Comparison of ENCODE assay signal across 29 mouse cellular contexts in genomic region chr12:104836230-104836629, GRCm38 (mm10). TPM values are rescaled to one million over a fixed set of nuclear protein-coding genes. Genes with fewer than 3 reads are reported as not detected.
DNase-seq lines count a peak whose midpoint lies in the region; ATAC-seq and TF ChIP-seq lines count a peak whose summit lies in the region.
"Had no signal": no experiment of that assay in that cellular context is flagged by ENCODE, and none has a peak within 500 bp of the region (broad histone marks: within the 10 kb centered on the region; RNA-seq: fewer than 3 reads in every experiment).

No protein-coding gene starts in this region.

- DNase-seq in left cerebral cortex, adult 2 months (ENCODE audit: extremely low spot score in 1 of 2, low spot score in 2 of 2) = no peak
- DNase-seq in left cerebral cortex, adult 8-10 months (ENCODE audit: low spot score in 2 of 2) = no peak
- no peak for DNase-seq in heart, adult 2 months
- no peak for DNase-seq in lung, postnatal 4 days
- DNase-seq: adrenal gland, postnatal 10 days; adrenal gland, postnatal 36 days; B cell, adult 2 months; cerebellum, adult 11 months; cerebellum, adult 2 months; cerebellum, adult 9-11 months; cerebellum, postnatal 25 days; gastrocnemius, postnatal 10 days; gastrocnemius, postnatal 36 days; heart, adult 11 months; heart, postnatal 10 days; heart, postnatal 36 days had no signal

- ATAC-seq in common myeloid progenitor, adult 5-6 weeks (replicated peaks; ENCODE audit: low read depth, poor library complexity, severe bottlenecking) = peak; percentile 53
- ATAC-seq in megakaryocyte, adult 5-6 weeks (ENCODE audit: poor library complexity, severe bottlenecking) = peak; percentile 81
- ATAC-seq in kidney, embryonic 15.5 days (replicated peaks; ENCODE audit: low FRiP score) = no peak
- ATAC-seq: forebrain, embryonic 16.5 days; Patski had no signal

- TF ChIP-seq CTCF in left cerebral cortex, adult 2 months (IDR thresholded peaks at IDR 0.05) = no peak
- TF ChIP-seq CTCF in heart, adult 2 months (IDR thresholded peaks at IDR 0.05) = no peak

- 93% methylated on average over 6 of the region's 6 CpGs for WGBS in kidney, embryonic 15.5 days
- WGBS in heart, adult 2 months = 88% methylated on average over 6 of the region's 6 CpGs

- H3K27ac ChIP-seq in left cerebral cortex, adult 2 months = peak overlapping the region; percentile 74; the same call in 1 of the 2 replicates
- no peak overlapping the region for H3K27ac ChIP-seq in kidney, embryonic 15.5 days
- H3K27ac ChIP-seq in heart, adult 2 months = no peak overlapping the region
- H3K27ac ChIP-seq: forebrain, embryonic 10.5 days; forebrain, embryonic 13.5 days; heart, embryonic 15.5 days; hindbrain, embryonic 10.5 days; hindbrain, embryonic 13.5 days had no signal

- peaks cover 25% of the 10 kb centered on the region for H3K4me1 ChIP-seq in kidney, embryonic 15.5 days
- peaks cover 2% of the 10 kb centered on the region for H3K4me1 ChIP-seq in heart, adult 2 months (ENCODE audit: control insufficient read depth, insufficient read depth, low read length)

- no peaks in the 10 kb centered on the region for H3K36me3 ChIP-seq in kidney, embryonic 15.5 days
- no peaks in the 10 kb centered on the region for H3K36me3 ChIP-seq in heart, adult 2 months (ENCODE audit: control insufficient read depth, insufficient read depth, low read length)
- H3K36me3 ChIP-seq: forebrain, embryonic 10.5 days; G1E; heart, embryonic 12.5 days; heart, embryonic 15.5 days; hindbrain, embryonic 10.5 days; hindbrain, embryonic 13.5 days had no signal

- H3K4me2 ChIP-seq in kidney, embryonic 15.5 days = no peak overlapping the region
- H3K4me2 ChIP-seq: forebrain, embryonic 13.5 days; heart, embryonic 12.5 days; heart, embryonic 15.5 days; hindbrain, embryonic 13.5 days had no signal

- H3K27me3 ChIP-seq in kidney, embryonic 15.5 days = 0 out of 2 replicates have a peak, but pooled peaks cover 2% of the 10 kb centered on the region
- no peaks in the 10 kb centered on the region for H3K27me3 ChIP-seq in heart, adult 2 months (ENCODE audit: control insufficient read depth, insufficient read depth, low read length)
- H3K27me3 ChIP-seq: forebrain, embryonic 13.5 days; Patski had no signal

- no peak for TF ChIP-seq EP300 in heart, adult 2 months (IDR thresholded peaks at IDR 0.05; ENCODE audit: insufficient read depth, low read depth, low read length)

- H3K79me2 ChIP-seq in heart, adult 2 months (replicated peaks; ENCODE audit: control insufficient read depth, insufficient read depth, low read length) = no peaks in the 10 kb centered on the region

- intact Hi-C loops in left cerebral cortex, adult 2 months (cut with DNase I) = loop anchor here (10.0 kb wide), 1 partner anchor 189 kb away; no protein-coding TSS in a partner anchor
- intact Hi-C loops in heart, adult 2 months (cut with DNase I) = no loop called here

- H3K4me3 ChIP-seq in left cerebral cortex, adult 2 months = no peak overlapping the region
- no peak overlapping the region for H3K4me3 ChIP-seq in kidney, embryonic 15.5 days (replicated peaks)
- H3K4me3 ChIP-seq in heart, adult 2 months = no peak overlapping the region
- H3K4me3 ChIP-seq: forebrain, embryonic 10.5 days; forebrain, embryonic 13.5 days; heart, embryonic 12.5 days; heart, embryonic 15.5 days; hindbrain, embryonic 10.5 days; hindbrain, embryonic 13.5 days had no signal

- no peaks in the 10 kb centered on the region for H3K9me3 ChIP-seq in kidney, embryonic 15.5 days (replicated peaks)
- H3K9me3 ChIP-seq: forebrain, embryonic 10.5 days; forebrain, embryonic 13.5 days; heart, embryonic 12.5 days; heart, embryonic 15.5 days; hindbrain, embryonic 10.5 days; hindbrain, embryonic 13.5 days had no signal

- H3K9ac ChIP-seq in kidney, embryonic 15.5 days = no peak overlapping the region
- no peak overlapping the region for H3K9ac ChIP-seq in heart, adult 2 months (ENCODE audit: low read depth, low read length)
- H3K9ac ChIP-seq: forebrain, embryonic 13.5 days; heart, embryonic 12.5 days; heart, embryonic 15.5 days; hindbrain, embryonic 13.5 days had no signal

- TF ChIP-seq POLR2A in heart, adult 2 months (IDR thresholded peaks at IDR 0.05; ENCODE audit: insufficient read depth, low read depth, low read length) = no peak

RNA-seq across cellular contexts. Expression of gene Clmn, which starts 28.6 kb away (rescaled TPM):
- 10 to 100 TPM; 43.1 to 51.7 TPM for total RNA-seq in left cerebral cortex, adult 2 months (2021)
- total RNA-seq in left cerebral cortex, adult 8-10 months (2022) = 10 to 100 TPM; 51.6 to 64.6 (median 61.5) TPM
- under 0.01 and 4.8 TPM in 2 replicates for total RNA-seq in common myeloid progenitor, adult 5-6 weeks (2017)
- 0.22 and 0.46 TPM in 2 replicates for total RNA-seq in megakaryocyte, adult 5-6 weeks (2015)
- 0.04 TPM in 1 of 2 replicates, not detected in the other for total RNA-seq in megakaryocyte, adult 5-6 weeks (2017)
- polyA plus RNA-seq in kidney, embryonic 15.5 days (2015; fragmentation: Nextera tagmentation; extraction: Ambion mirVana) = 4.9 and 5.5 TPM in 2 replicates
- 1 to 10 TPM; 2.5 to 3.2 TPM for total RNA-seq in heart, adult 2 months (2021)
- 1.0 and 1.1 TPM in 2 replicates for polyA plus RNA-seq in heart, adult 2 months (2012; rRNA removed)
- total RNA-seq: CH12.LX had no signal
- polyA plus RNA-seq: G1E had no signal
